Mouse (Mus musculus): Measurements from ENCODE around the gene Zfp800.

Zfp800 gene

GRCm38 (mm10) chr6:28308929-28309328 is 88.9 kb downstream of the Zfp800 start:
- no peak for DNase-seq

- DNase-seq: no peak
Measured at GRCm38 (mm10) chr6:28306702-28307101, 91.1 kb downstream of the Zfp800 start.

DNA sequence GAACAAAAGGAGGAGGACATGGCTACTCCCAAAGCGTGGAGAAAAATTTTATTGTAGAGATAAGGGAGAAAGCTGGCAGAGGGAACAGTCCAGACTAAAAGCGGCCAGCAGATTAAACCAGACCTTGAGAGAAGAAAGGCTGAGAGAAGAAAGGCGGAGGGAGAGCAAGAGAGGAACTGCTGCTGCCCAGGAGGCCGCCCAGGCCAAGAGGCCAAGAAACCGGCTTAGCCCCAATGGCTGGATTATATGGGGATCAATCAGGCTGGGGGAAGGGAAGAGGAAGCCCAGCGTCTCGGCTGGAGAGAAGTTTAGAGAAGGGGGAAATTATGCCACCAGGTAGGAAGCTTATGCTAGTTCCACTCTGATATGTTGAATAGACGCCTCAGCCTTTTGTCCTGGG is 101.5 kb downstream of the Zfp800 start:
- peak; percentile 58 for DNase-seq

DNA sequence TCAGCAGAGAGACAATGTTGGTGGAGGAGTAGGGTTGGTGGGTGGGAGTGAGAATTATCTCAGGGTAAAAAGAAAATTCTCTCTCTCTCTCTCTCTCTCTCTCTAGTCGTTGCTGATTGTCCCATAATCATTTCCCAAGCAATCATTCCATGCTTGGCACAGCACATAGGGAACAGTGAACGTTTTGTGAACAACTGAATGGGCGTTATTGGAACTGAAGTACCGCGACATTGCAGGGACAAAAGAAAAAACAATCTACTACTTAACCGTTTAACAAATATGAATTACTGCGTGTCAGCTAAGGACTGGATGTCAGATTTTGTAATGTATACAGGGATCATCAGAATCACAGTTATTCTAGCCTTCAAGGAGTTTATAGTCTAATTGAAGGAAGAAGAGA is 102.2 kb downstream of the Zfp800 start:
- DNase-seq: peak; percentile 13

- no peak for DNase-seq
Measured at GRCm38 (mm10) chr6:28292810-28293209, 105.0 kb downstream of the Zfp800 start.

DNA sequence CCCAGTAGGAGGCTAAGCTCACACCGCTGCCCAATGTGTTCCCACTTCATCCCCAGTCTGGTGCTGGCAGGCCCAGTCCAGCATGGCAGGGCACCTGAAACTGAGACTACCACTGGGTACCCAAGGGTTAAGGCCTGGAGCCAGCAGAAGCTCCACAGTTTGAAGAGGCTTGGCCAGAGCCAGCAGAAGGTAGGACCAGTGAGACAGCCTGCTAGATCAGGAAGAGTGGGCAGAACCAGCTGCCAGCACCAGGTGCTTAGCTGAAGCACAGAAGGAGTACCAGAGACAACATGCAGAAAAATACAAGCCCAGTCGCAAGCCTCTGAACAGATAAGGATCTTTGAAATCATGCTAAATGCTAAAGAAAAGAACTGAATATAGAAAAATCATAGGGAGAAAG is 117.9 kb downstream of the Zfp800 start:
- DNase-seq: peak; percentile 58

- no peak for DNase-seq
Measured at GRCm38 (mm10) chr6:28262198-28262621, 135.6 kb downstream of the Zfp800 start.

DNA sequence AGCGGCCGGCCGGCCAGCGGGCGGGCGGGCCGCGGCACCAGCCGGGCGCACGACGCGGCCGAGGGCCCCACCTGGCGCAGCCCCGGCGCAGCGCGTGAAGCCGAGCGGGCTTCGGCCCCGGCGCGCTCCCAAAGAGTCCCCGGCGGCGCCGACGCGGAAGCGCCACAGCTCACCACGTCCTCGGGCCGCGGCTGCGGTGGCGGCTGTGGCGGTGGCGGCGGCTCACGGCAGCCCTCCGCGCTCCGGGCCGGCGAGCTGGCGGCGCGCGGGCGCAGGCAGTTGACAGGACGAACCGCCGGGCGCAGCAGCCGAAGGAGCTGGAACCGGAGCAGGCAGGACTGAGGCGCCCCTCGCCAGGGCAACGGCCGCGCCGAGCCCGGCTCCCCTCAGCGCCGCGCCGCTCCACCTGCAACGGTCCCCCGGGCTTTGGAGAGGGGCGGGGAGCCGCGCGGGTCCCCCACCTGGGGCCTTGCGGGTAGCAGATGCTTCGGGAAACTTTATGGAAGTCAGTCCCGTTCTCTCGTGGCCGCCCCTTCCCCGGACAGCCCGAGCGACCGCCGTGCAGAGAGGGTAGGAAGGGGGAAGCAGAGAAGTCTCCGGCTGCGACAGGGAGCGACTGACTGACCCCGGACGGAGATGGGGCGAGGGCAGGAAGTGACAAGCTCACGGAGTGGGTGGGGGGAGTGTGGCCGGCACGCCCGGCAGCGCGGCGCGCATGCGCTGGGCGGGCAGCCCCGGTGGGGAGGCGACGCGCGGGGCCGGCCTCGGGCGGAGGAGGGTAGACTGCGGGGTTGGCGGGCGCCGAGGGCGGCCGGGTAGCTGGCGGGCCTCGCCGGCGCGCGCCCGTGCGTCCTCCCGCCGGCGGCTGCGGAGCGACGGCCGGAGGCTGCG is 136.3 kb downstream of the Zfp800 start:
- peak; percentile 100 for DNase-seq

DNA sequence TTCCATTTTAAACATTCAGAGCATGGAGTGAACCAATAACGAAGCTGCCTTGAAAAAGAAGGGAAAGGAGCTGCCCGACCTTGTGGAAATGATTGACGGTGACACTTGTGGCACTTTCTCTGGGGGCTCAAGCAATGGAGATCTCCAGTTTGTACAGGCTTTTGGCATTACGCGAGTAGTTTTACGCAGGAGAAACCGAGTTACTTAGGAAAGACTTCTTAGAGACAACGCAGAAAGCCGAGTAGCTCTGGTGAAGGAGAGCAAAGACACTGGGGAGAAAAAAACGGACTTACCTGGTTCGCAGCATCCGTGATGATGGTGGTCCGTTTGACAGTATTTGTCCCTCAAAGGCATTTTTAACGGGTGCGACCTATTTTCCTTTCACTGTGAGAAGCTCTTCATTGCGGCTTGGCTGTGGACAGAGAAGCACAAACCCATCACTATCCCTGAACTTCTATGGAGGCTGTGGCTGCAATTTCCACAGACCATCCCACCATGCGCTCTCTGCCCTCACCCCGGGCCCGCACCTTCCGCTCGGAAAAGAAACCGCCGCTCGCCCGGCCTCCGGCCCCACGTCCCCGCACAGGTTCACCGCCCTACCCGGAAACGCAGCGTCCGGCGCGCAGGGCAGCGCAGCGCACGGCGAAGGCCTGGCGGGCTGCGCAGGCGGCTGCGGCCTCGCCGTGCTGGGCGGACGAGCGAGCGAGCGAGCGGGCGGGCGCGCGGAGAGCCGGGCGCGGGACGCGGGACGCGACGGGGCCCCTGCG is 137.2 kb downstream of the Zfp800 start:
- DNase-seq: peak; percentile 89

GRCm38 (mm10) chr6:28259750-28260149 is 138.1 kb downstream of the Zfp800 start:
- no peak for DNase-seq

- no peak for DNase-seq
Measured at GRCm38 (mm10) chr6:28258440-28258839, 139.4 kb downstream of the Zfp800 start.

- no peak for DNase-seq
Measured at GRCm38 (mm10) chr6:28257772-28258171, 140.0 kb downstream of the Zfp800 start.

- no peak for DNase-seq
Measured at GRCm38 (mm10) chr6:28252790-28253189, 145.0 kb downstream of the Zfp800 start.

DNA sequence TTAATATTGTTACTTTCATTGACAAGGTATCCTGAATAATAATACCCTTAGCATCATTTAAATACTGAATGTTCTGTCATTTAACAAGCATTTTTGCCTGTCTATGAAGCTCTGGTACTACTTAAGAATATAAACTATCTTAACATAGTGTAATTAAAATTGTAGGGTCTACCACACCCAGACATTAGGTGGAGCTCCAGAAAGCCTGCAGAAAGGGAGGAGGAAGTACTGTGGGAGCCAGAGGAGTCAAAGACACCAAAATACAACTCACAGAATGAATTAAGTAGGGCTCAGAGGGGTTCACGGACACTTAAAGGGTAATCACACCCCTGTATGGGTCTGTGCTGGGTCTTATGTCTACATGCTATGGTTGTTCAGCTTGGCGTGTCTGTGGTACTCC is 149.6 kb downstream of the Zfp800 start:
- DNase-seq: no peak

DNA sequence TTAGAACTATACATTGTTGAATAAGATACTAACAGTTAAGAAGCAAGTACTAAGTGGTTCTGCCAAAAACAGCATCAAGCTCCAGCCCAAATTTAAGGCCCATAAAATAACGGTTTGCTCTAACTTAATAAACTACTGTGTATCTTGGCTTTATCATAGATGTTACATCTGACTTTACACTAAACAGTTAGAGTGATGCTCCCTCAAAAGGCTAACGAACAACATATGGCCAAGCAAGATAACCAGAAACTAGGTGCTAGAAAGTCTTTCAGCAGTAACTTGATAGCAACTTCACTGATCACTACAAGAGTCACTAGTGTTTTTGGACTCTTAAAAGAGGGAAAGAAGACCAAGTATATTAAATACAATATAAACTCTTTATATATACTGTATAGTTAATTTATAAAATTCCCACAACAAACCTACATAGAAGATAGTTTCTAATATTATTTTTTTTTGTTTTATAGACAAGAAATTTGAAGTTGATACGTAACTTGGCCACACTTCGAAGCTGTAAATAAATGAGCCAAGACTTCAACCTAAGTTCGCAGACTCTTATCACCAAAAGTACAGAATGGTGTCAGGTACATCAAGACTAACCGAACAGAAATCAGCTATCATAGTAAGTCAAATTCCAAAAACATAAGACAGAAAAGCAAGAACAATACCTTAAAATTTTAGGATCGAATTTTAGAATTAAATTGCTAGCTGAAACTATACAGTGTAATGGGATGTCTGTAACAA is 165.0 kb downstream of the Zfp800 start:
- no peak for DNase-seq

- no peak for DNase-seq
Measured at GRCm38 (mm10) chr6:28228085-28228484, 169.7 kb downstream of the Zfp800 start.

DNA sequence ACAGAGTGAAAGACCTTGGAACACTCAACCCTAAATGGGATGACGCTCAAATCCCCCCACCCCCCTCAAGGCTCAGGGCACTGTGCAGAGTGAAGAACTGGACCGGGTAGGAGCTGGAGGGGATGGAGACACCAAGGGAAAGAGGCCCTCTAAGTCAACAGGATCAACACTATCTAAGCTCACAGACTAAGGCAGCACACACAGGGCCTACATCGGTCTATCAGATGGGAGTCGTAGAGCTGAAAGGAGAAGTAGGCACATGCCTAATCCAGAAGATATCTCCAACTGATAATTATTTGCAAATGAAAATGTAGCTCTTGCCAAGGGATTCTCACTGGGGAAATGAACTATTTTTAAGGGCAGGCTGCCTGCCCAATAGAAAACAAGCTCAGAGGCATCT is 176.8 kb downstream of the Zfp800 start:
- DNase-seq: peak; percentile 48

DNA sequence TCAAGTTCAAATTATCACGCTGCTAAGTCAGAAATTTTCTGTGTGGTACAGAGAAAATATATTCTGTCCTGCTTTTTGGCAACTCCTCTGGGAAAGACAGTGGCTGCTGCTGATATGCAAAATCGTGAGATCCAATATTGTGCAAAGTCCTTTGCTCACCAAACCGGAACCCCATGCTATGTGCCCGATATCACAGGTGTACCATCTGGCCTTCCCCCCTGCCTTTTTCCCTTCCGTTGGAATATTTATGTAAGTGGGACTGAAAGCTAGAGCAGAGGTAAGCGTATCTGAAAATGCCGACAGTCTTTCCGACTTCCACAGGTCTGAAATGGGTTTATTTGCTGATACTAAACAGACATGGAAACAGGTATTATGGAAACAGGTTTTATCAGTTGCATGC is 179.4 kb downstream of the Zfp800 start:
- peak; percentile 57 for DNase-seq

- DNase-seq: peak; percentile 97
Measured at GRCm38 (mm10) chr6:28215268-28215954, 182.4 kb downstream of the Zfp800 start.

DNA sequence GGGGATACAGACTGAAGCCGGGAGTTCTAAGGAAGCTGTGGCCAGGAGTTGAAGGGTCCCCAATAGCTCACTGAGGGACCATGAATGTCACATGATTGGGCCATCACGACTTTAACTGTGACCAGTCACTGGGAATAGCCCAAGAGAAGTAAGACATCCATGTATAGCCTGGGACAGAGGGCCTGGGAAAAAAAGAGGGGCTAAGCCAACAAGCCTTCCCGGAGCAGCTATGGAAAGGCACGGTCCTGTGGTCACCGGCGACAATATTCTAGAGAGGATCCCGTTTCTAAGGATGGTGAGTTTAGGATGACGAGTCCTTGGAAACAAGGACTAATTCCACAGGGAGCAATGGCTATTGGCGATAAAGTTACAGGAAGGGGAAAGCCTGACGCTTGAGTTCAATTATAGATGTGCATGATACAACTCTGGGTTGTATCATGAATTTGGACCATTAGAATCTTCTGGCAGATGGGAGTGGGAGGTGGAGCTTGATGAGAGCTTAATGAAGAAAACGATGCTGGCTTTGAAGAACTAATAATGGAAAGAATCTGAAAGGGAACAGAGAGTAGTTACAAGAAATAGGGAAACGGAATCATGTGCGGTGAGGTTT is 183.0 kb downstream of the Zfp800 start:
- DNase-seq: peak; percentile 61

GRCm38 (mm10) chr6:28203454-28203853 is 194.4 kb downstream of the Zfp800 start:
- DNase-seq: no peak

DNA sequence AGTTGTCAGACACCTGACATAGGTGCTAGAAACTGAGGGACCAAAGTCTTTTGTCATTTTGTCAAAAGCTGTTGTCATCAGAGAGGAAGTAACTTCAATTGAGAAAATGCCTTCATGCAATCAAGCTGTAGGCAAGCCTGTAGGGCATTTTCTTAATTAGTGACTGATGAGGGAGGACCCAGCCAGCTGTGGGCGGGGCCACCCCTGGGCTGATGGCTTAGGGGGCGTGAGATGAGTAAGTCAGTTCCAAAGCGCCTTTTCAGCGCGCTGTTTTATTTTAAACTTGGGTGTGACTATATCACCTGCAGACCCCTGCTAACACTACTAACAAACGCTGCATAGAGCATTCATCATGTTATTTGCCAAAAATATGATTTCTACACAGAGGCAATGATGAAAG is 195.0 kb downstream of the Zfp800 start:
- no peak for DNase-seq

Data from heart, adult 11 months (tissue).